Mouse (Mus musculus): ENCODE measurements around the gene Tbc1d17.

DNA sequence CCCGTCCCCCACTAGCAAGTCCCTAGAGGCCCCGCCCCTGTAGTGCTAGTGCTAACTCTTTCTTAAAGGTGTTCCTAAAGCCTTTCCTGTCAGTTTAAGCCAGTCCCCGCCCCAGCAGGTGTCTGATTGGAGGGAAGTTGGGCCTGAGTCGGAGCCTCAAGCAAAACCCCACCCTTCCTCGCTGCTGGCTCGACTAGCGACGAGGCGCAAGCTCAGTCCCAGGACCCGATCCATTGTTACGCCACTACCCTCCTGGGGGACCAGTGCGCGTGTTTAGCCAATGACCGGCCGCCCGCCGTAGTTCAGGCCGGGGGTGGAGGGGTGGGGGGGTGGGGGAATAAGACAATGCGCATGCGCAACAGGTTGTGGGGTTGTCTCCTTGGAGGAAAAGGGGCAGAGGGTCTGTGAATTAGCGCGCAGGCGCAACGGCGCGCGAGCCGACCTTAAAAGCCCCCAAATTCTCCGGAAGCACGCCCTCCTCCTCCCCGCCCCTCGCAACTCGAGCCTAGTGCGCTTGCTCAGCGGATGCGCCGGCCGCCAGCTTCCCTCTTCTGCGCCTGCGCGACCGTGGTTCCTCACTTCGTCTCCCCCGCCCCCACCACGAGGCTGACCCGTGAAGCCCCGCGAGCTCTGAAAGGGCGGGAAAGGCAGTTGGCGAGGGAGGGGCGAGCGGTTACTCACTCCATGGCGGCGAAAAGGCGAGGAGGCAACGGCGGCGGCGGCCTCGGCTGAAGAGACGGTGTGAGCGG lies 33.0 kb downstream of the Tbc1d17 start, which contains the start of the genes Nup62 and Il4i1:
- TF ChIP-seq CTCF (IDR thresholded peaks at IDR 0.05; ENCODE audit: low read depth, low read length): 0 out of 2 replicates have a peak, but pooled peaks have one; percentile 1
- TF ChIP-seq POLR2A (IDR thresholded peaks at IDR 0.05; ENCODE audit: extremely low read depth, insufficient read depth, low read length): peak; percentile 59

Data from liver, adult 2 months (tissue).